Mouse (Mus musculus): ENCODE data around the gene Arap2.

- TF ChIP-seq CTCF (IDR thresholded peaks at IDR 0.05; ENCODE audit: borderline replicate concordance, extremely low read depth, insufficient read depth, insufficient read length): peak; percentile 86
- no peak for TF ChIP-seq POLR2A (IDR thresholded peaks at IDR 0.05; ENCODE audit: borderline replicate concordance, extremely low read depth, insufficient read depth, insufficient read length, poor library complexity, severe bottlenecking)
Observed at GRCm38 (mm10) chr5:62706900-62707299, 59.1 kb downstream of the Arap2 start.
